Mouse (Mus musculus): ENCODE results near the gene Olfr1370.
"Not testable (repeated sequence)": the region's sequence is repeated elsewhere in the genome, so short reads cannot be mapped to it uniquely, and the experiment has no call there.

Gene Olfr1370

DNA sequence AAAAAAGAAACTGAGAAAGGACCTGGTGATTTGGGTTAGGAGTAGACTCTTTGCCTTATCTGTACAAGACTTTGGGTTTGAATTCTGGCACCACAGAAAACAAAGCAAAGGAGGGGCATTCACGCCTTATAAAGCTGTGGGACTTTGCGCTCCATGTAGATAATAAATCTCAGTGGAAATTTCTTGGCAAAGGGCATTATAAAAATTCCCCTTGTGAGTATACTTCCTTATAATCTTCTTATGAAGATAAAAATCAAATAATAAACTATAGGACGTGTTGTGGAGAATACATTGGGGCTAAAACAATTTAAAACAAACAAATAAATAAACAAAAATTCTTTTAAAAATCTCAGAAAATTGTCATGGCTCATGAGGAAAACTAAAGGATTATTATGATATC lies at the start of gene Olfr1370:
Olfr1370 (minus strand) TSS at position 101 of the 400 bp plus-strand sequence.
- DNase-seq (ENCODE audit: low read depth): no peak

GRCm38 (mm10) chr13:21114121-21114520 lies 39.4 kb upstream of the Olfr1370 start:
- DNase-seq (ENCODE audit: low read depth): no peak

- not testable (repeated sequence) for DNase-seq (ENCODE audit: low read depth)
Observed at GRCm38 (mm10) chr13:21111183-21111582, 36.4 kb upstream of the Olfr1370 start, which contains the start of gene Olfr1369-ps1. TSS of gene Olfr1369-ps1 (plus strand) at chr13:21111483.

DNA sequence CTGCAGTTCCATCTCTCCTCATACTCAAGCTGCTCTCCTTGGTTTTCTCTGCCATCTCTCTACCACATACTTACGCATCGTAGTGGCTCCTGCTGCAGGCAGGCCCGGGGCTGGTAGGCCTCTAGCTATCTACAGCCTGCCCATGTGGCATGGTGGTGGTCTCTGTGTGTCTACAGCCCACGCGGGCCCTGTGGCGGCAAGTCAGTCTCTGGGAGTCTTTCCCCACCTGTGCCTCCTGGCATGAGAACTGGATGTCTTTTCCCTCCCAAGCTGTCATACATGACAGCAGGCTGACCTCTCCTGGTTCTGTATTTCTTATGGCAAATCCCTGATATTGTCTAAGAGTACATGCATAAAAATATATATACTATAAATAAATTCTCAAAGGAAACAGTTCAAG lies 35.7 kb upstream of the Olfr1370 start:
- DNase-seq (ENCODE audit: low read depth): no peak

- DNase-seq (ENCODE audit: low read depth): no peak
Observed at GRCm38 (mm10) chr13:21109759-21110158, 35.0 kb upstream of the Olfr1370 start.

- DNase-seq (ENCODE audit: low read depth): no peak
Observed at GRCm38 (mm10) chr13:21082686-21083085, 7.9 kb upstream of the Olfr1370 start.

DNA sequence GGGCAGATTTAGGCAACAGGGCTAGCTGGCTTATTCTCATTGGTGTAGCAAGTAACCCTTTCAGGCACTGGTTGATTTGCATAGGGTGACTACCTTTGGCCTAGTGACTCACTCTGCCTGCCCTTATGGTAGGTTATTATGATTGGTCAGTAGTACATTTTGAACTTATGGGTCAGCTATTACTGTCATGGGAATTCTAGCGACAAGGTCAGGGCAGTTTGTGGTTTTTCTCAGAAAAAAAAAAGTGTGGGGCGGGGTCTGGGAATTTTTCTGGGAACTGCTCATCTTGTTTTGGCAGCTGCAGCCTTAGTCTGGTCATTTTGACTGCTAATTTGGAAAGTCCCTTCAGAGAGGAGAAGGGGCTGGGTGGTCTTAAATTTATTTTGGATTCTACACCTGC lies 8.7 kb downstream of the Olfr1370 start:
- no peak for DNase-seq (ENCODE audit: low read depth)

DNA sequence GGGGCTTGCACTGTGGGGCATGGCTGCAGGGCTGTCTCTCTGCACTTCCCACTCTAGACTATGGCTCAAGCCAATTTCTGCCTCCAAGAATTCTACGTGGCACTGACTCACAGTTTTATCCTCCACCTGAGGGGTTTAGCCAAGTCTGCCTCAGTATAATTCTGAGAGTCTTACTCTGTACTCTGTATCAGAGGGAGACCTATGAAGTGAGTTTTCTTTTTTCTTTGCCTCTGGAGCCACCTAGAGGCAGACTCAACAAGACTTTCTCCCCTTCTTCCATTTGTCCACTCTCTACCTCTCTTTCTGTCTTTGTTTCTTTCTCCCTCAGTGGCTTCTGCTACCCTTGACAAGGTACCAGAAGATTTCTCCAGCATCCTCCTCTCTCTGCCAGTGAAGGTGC lies 24.6 kb downstream of the Olfr1370 start:
- no peak for DNase-seq (ENCODE audit: low read depth)

GRCm38 (mm10) chr13:21040589-21041199 lies 34.1 kb downstream of the Olfr1370 start:
- DNase-seq (ENCODE audit: low read depth): no peak

- no peak for DNase-seq (ENCODE audit: low read depth)
Observed at GRCm38 (mm10) chr13:21035981-21036380, 38.8 kb downstream of the Olfr1370 start.

DNA sequence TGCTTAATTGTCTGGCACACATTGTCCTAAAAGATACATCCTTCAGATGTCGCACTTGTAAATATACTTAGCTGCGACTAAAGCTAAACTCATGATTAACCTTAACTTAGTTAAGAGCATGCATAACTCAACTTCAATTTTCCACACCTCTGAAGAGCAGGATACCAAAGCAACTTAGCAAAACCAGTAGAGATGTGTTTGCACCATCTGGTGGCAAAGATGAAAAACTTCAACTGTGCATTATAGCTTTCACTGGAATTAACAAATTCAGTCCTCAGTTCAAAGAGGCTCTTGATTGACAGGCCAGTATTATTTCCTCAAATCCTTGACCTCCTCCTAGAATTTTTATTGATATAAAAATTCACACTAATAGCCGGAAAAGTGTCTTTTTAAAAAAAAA lies 39.7 kb downstream of the Olfr1370 start:
- no peak for DNase-seq (ENCODE audit: low read depth)

DNA sequence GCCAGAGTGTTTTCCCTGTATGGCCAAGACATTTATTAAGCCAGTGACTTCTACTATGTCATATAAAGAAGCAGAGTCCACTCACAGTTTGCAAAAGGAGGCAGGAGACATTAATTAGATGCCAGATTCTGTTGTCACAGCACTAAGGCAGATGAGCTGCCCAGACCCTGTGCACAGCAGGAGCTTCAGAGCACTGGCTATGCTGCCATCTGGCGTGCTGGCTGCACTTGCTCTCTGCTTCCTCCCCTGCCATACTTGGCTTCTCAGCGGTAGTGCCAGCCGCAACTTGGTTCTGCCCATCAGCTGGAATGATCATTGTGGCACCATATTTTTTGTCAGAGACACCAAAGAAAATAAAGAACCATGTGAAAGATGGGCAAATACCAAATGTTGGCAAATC lies 41.6 kb downstream of the Olfr1370 start:
- DNase-seq (ENCODE audit: low read depth): no peak

DNA sequence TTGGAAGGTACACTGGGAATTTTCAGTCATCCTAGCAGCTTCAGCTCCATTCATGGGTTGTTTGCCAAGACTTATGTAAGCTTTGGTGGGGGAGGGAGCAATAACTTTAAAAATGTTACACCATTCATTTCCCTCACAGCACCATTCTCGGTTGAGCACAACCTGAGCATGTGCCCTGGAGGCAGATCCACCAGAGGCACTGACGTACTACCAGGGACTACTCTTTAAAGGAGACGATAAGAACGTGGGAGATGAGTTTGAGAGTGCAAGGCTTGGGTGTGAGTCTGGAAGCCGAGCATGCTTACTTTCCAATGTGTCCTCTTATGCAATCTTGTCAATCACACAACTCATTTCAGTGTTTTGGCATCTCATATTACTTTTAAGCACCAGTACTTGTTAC lies 49.9 kb downstream of the Olfr1370 start:
- no peak for DNase-seq (ENCODE audit: low read depth)
